Mouse (Mus musculus): ENCODE data around the gene Ercc1. TPM values are rescaled to one million over a fixed set of nuclear protein-coding genes. Genes with fewer than 3 reads are reported as not detected.

The Ercc1 gene
- polyA plus RNA-seq, 1 experiment = 30.7 TPM

GRCm38 (mm10) chr7:19332709-19333352 lies 11.7 kb upstream of the Ercc1 start:
- Histone ChIP-seq H3K4me3 (ENCODE audit: insufficient read depth, low read length) (peak overlapping the region; percentile 66), H3K4me1 (ENCODE audit: control insufficient read depth, insufficient read depth, low read length) (peaks cover 30% of the 10 kb centered on the region), H3K27ac (ENCODE audit: insufficient read depth, low read depth, low read length) (no peak overlapping the region)
- TF ChIP-seq CTCF (IDR thresholded peaks at IDR 0.05; ENCODE audit: low read depth, low read length) (no peak), POLR2A (IDR thresholded peaks at IDR 0.05; ENCODE audit: borderline replicate concordance, low read depth, low read length) (no peak)

GRCm38 (mm10) chr7:19335583-19335982 lies 9.0 kb upstream of the Ercc1 start:
- no peak overlapping the region for H3K27ac ChIP-seq (ENCODE audit: insufficient read depth, low read depth, low read length)
- peaks cover 37% of the 10 kb centered on the region for H3K4me1 ChIP-seq (ENCODE audit: control insufficient read depth, insufficient read depth, low read length)
- H3K4me3 ChIP-seq (ENCODE audit: insufficient read depth, low read length) = no peak overlapping the region
- TF ChIP-seq POLR2A (IDR thresholded peaks at IDR 0.05; ENCODE audit: borderline replicate concordance, low read depth, low read length) (no peak), CTCF (IDR thresholded peaks at IDR 0.05; ENCODE audit: low read depth, low read length) (no peak)

- TF ChIP-seq CTCF (IDR thresholded peaks at IDR 0.05; ENCODE audit: low read depth, low read length) (no peak), POLR2A (IDR thresholded peaks at IDR 0.05; ENCODE audit: borderline replicate concordance, low read depth, low read length) (no peak)
- H3K4me1 ChIP-seq (ENCODE audit: control insufficient read depth, insufficient read depth, low read length) = peaks cover 40% of the 10 kb centered on the region
- H3K4me3 ChIP-seq (ENCODE audit: insufficient read depth, low read length) = no peak overlapping the region
- H3K27ac ChIP-seq (ENCODE audit: insufficient read depth, low read depth, low read length) = no peak overlapping the region
Observed at GRCm38 (mm10) chr7:19337122-19337521, 7.5 kb upstream of the Ercc1 start.

GRCm38 (mm10) chr7:19338060-19338459 lies 6.5 kb upstream of the Ercc1 start:
- TF ChIP-seq CTCF (IDR thresholded peaks at IDR 0.05; ENCODE audit: low read depth, low read length) = no peak
- no peak for TF ChIP-seq POLR2A (IDR thresholded peaks at IDR 0.05; ENCODE audit: borderline replicate concordance, low read depth, low read length)
- no peak overlapping the region for H3K4me3 ChIP-seq (ENCODE audit: insufficient read depth, low read length)
- H3K27ac ChIP-seq (ENCODE audit: insufficient read depth, low read depth, low read length) = no peak overlapping the region
- peaks cover 37% of the 10 kb centered on the region for H3K4me1 ChIP-seq (ENCODE audit: control insufficient read depth, insufficient read depth, low read length)

- no peak overlapping the region for H3K4me3 ChIP-seq (ENCODE audit: insufficient read depth, low read length)
- peaks cover 40% of the 10 kb centered on the region for H3K4me1 ChIP-seq (ENCODE audit: control insufficient read depth, insufficient read depth, low read length)
- no peak overlapping the region for H3K27ac ChIP-seq (ENCODE audit: insufficient read depth, low read depth, low read length)
- no peak for TF ChIP-seq POLR2A (IDR thresholded peaks at IDR 0.05; ENCODE audit: borderline replicate concordance, low read depth, low read length)
- TF ChIP-seq CTCF (IDR thresholded peaks at IDR 0.05; ENCODE audit: low read depth, low read length) = no peak
Observed at GRCm38 (mm10) chr7:19338596-19338995, 6.0 kb upstream of the Ercc1 start.

GRCm38 (mm10) chr7:19341250-19341649 lies 3.3 kb upstream of the Ercc1 start:
- TF ChIP-seq POLR2A (IDR thresholded peaks at IDR 0.05; ENCODE audit: borderline replicate concordance, low read depth, low read length) = no peak
- no peak for TF ChIP-seq CTCF (IDR thresholded peaks at IDR 0.05; ENCODE audit: low read depth, low read length)
- no peak overlapping the region for H3K27ac ChIP-seq (ENCODE audit: insufficient read depth, low read depth, low read length)

GRCm38 (mm10) chr7:19341761-19342409 lies 2.7 kb upstream of the Ercc1 start:
- Histone ChIP-seq H3K27ac (ENCODE audit: insufficient read depth, low read depth, low read length) (no peak overlapping the region), H3K4me1 (ENCODE audit: control insufficient read depth, insufficient read depth, low read length) (peaks cover 31% of the 10 kb centered on the region), H3K4me3 (ENCODE audit: insufficient read depth, low read length) (peak overlapping the region; percentile 24)
- TF ChIP-seq POLR2A (IDR thresholded peaks at IDR 0.05; ENCODE audit: borderline replicate concordance, low read depth, low read length) (no peak), CTCF (IDR thresholded peaks at IDR 0.05; ENCODE audit: low read depth, low read length) (no peak)

More at GRCm38 (mm10) chr7:19341250-19341649, 3.3 kb upstream of the Ercc1 start:
- no peak overlapping the region for H3K4me3 ChIP-seq (ENCODE audit: insufficient read depth, low read length)
- H3K4me1 ChIP-seq (ENCODE audit: control insufficient read depth, insufficient read depth, low read length) = peaks cover 31% of the 10 kb centered on the region

GRCm38 (mm10) chr7:19342481-19343027 lies 2.0 kb upstream of the Ercc1 start:
- TF ChIP-seq CTCF (IDR thresholded peaks at IDR 0.05; ENCODE audit: low read depth, low read length) (peak; percentile 98), POLR2A (IDR thresholded peaks at IDR 0.05; ENCODE audit: borderline replicate concordance, low read depth, low read length) (no peak)
- peak overlapping the region; percentile 24 for H3K4me3 ChIP-seq (ENCODE audit: insufficient read depth, low read length)
- H3K4me1 ChIP-seq (ENCODE audit: control insufficient read depth, insufficient read depth, low read length) = peaks cover 30% of the 10 kb centered on the region
- no peak overlapping the region for H3K27ac ChIP-seq (ENCODE audit: insufficient read depth, low read depth, low read length)

- no peak overlapping the region for H3K4me3 ChIP-seq (ENCODE audit: insufficient read depth, low read length)
- no peak overlapping the region for H3K27ac ChIP-seq (ENCODE audit: insufficient read depth, low read depth, low read length)
- no peak for TF ChIP-seq POLR2A (IDR thresholded peaks at IDR 0.05; ENCODE audit: borderline replicate concordance, low read depth, low read length)
- TF ChIP-seq CTCF (IDR thresholded peaks at IDR 0.05; ENCODE audit: low read depth, low read length) = peak; percentile 87
- peaks cover 25% of the 10 kb centered on the region for H3K4me1 ChIP-seq (ENCODE audit: control insufficient read depth, insufficient read depth, low read length)
Observed at GRCm38 (mm10) chr7:19343210-19343808, 1.3 kb upstream of the Ercc1 start.
